Mouse (Mus musculus) heart, postnatal 25 days (tissue): Measurements from ENCODE around the gene Blm. TPM values are rescaled to one million over a fixed set of nuclear protein-coding genes. Genes with fewer than 3 reads are reported as not detected.

Source experiments
- DNase-seq: peaks from one replicate; pipeline ENCODE4 v3.0.0; 2022; ENCODE audit warnings: low spot score
- intact Hi-C: fragments of 180-260 bp; cut with DNase I; formaldehyde crosslinking; loops from one replicate; pipeline ENCODE4 v1.15.1; 2025
- total RNA-seq, 2 experiments: library from RNA; stranded (reverse); gene quantifications; 2 replicates each; pipeline ENCODE4 v1.2.3; 2021

Gene Blm
- total RNA-seq, 2 experiments from 2014 or later, result 1.5 to 2.0 TPM

GRCm38 (mm10) chr7:80417601-80418000 is 117.3 kb downstream of the Blm start:
- no peak for DNase-seq
- intact Hi-C loops, result no loop called here

- intact Hi-C loops, result no loop called here
- DNase-seq, result no peak
These were observed 118.0 kb downstream of the Blm start for GRCm38 (mm10) chr7:80416969-80417368.

GRCm38 (mm10) chr7:80414303-80414855 is 120.5 kb downstream of the Blm start:
- intact Hi-C loops, result no loop called here
- no peak for DNase-seq

- DNase-seq, result no peak
- intact Hi-C loops, result no loop called here
These were observed 121.2 kb downstream of the Blm start for GRCm38 (mm10) chr7:80413512-80414302.

GRCm38 (mm10) chr7:80412781-80413180 is 122.1 kb downstream of the Blm start:
- no peak for DNase-seq

GRCm38 (mm10) chr7:80412279-80412678 is 122.6 kb downstream of the Blm start:
- no peak for DNase-seq
- intact Hi-C loops, result no loop called here

More at GRCm38 (mm10) chr7:80412781-80413180, 122.1 kb downstream of the Blm start:
- intact Hi-C loops, result no loop called here

- intact Hi-C loops, result no loop called here
- DNase-seq, result no peak
These were observed 124.5 kb downstream of the Blm start for GRCm38 (mm10) chr7:80410380-80410779.

- no peak for DNase-seq
- intact Hi-C loops, result no loop called here
These were observed 127.2 kb downstream of the Blm start for GRCm38 (mm10) chr7:80407712-80408111.

GRCm38 (mm10) chr7:80406186-80406585 is 128.7 kb downstream of the Blm start:
- intact Hi-C loops, result no loop called here
- no peak for DNase-seq

- DNase-seq, result no peak
- intact Hi-C loops, result no loop called here
These were observed 129.7 kb downstream of the Blm start, which contains the start of gene Furin for GRCm38 (mm10) chr7:80405188-80405695. Gene Furin (minus strand): TSS chr7:80405436.

Other genes starting within 250 kb of the Blm start
- gene Prc1, start 240.7 kb downstream of the Blm start, total RNA-seq, result 1 to 10 TPM; 2.9 to 3.7 TPM
- gene Rccd1, start 210.7 kb downstream of the Blm start, total RNA-seq, result 1 to 10 TPM; 6.1 to 6.7 TPM
- 10 to 100 TPM; 13.5 to 15.8 TPM for gene Unc45a, start 194.1 kb downstream of the Blm start, total RNA-seq
- 10 to 100 TPM; 35.2 to 38.9 TPM for gene Hddc3, start 192.0 kb downstream of the Blm start, total RNA-seq
- 10 to 100 TPM; 67.2 to 67.5 TPM for gene Man2a2, start 163.7 kb downstream of the Blm start, total RNA-seq
- gene Fes, start 147.2 kb downstream of the Blm start, total RNA-seq, result 10 to 100 TPM; 11.9 to 13.6 TPM
- gene Furin, start 129.7 kb downstream of the Blm start, total RNA-seq, result 100 to 1,000 TPM; 106 to 118 TPM
- gene Crtc3, start 153.8 kb upstream of the Blm start, total RNA-seq, result 10 to 100 TPM; 14.3 to 15.7 TPM